Mouse (Mus musculus): ENCODE measurements around the gene Glrx3.
"Not testable (repeated sequence)": the region's sequence is repeated elsewhere in the genome, so short reads cannot be mapped to it uniquely, and the experiment has no call there.

The Glrx3 gene

DNA sequence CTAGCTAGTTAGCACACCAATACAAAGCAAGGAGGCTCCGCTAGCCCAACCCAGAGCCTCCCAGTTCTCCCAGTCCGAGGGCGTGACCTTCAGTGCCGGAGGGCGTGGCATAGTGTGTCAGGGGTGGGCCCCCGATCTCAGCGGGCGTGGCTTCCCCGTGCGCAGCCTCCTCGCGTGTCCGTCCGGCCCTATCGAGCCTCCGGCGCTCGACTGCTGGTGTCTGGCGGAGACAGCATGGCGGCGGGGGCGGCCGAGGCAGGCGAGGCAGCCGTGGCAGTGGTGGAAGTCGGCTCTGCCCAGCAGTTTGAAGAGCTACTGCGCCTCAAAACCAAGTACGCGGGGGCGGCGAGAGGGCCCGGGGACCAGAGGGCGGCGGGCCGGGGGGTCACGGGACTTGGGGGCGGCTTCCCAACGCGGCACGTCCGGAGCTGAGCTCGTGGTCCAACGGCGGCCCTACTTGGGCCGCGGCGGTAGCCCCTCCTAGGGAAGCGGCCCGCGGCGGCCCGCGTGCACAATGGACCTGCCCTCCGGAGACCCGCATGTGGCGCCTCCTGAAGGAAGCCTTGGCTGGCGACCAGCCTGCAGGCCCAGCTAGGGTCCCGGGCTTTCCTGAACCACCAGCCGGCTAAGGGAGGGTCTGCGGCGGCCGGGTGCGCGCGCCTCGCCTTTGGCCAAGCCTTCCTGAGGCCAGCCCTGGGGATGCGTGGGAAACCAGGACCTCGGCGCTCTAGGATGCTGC, at the start of gene Glrx3:
Glrx3 (plus strand) TSS at position 175 of the 739 bp plus-strand sequence.
- DNase-seq (ENCODE audit: low spot score), result peak; percentile 87

- no peak for DNase-seq (ENCODE audit: low spot score)
Measured at GRCm38 (mm10) chr7:137387863-137388262, 49.6 kb upstream of the Glrx3 start.

- DNase-seq (ENCODE audit: low spot score), result no peak
Measured at GRCm38 (mm10) chr7:137395421-137395820, 42.0 kb upstream of the Glrx3 start.

- no peak for DNase-seq (ENCODE audit: low spot score)
Measured at GRCm38 (mm10) chr7:137397361-137397910, 40.0 kb upstream of the Glrx3 start.

DNA sequence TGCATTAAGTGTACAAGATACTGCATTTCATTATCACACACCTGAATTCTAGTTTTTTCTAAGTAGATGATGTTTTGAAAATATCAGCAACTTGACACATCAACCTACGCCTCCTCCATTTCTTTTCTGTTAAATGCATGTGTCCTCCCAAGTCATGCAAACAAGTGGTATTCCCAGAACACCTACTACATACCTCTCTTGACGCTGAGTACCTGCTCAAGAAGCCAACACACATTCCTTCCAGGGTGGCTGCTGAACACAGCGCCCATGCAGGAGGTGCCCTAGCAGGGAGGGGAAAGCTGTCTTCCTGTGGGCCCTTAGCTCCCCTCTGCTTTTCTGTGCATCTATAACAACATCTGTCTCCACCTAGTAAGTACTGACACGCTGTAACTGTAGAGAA, 38.4 kb upstream of the Glrx3 start:
- no peak for DNase-seq (ENCODE audit: low spot score)

- no peak for DNase-seq (ENCODE audit: low spot score)
Measured at GRCm38 (mm10) chr7:137404146-137404545, 33.3 kb upstream of the Glrx3 start.

DNA sequence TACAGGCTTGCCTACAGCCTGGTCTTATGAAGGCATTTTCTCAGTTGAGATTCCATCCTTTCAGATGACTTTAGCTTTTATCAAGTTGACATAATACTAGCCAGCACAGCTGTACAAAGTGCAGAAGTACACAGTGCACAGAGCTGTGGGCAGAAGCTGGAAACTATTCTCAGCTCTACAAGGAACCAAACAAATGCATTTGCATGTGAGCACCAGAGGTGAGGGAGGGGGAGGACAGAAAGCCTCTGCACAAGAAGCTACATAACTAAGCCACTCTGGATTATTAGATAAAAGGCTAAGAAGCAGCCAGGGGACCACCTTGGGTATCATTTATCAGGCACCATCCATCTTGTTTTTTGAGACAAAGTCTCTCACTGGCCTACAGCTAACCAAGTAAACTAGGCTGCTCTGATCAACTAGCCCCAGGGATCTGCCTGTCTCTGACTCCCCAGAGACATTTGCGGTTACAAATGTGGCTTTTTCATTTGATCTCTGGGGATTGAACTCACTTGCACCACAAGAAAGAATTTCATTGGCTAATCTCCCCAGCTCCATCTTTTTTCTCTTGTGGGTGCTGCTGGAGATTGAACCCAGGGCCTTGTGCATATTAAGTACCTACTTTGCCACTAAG, 29.9 kb upstream of the Glrx3 start:
- DNase-seq (ENCODE audit: low spot score), result no peak

DNA sequence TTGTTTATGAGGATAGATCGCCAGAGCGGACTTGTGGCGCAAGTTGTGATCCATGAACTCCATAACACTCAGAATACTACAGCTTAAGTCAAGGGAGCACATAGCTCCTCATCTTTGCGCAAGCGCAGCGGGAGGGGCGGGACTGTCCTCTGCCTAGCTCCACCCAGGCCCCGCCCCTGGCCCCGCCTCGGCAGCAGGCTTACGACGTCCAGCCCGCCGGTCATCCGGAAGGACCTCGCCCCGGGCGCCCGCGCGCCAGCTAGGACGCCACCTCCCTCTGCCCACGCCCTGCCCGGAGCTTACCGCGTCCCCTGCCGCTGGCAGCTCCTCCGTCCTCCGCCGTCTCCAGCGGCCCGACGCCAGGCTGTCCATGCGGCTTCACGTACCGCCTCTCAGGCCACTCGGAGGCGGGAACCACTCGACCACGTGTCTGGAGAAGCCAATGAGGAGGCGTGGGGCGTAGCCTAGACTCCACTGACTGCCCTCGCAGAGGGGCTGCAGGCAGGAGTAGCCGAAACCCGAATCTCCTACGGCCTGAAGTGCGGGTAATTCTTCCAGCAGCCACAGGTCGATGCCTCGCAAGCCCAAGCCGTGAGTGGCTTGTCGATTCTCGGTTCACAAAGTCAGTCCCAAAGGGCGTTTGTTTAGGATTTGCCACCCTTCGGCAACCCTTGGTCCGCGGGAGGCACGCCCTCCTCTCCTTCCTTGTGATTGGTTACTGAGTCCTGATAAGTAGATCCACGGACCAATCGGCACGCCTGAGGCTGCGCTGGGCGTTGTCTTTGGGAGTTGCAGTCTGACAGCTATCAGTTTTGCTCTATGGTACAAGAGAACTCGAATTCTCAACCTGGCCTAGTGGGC, 26.8 kb upstream of the Glrx3 start, which contains the start of gene 9430038I01Rik:
9430038I01Rik (minus strand) TSS at position 426 of the 861 bp plus-strand sequence.
- peak; percentile 90 for DNase-seq (ENCODE audit: low spot score)

- DNase-seq (ENCODE audit: low spot score), result no peak
Measured at GRCm38 (mm10) chr7:137414710-137415109, 22.7 kb upstream of the Glrx3 start.

GRCm38 (mm10) chr7:137420550-137420949, 16.9 kb upstream of the Glrx3 start:
- DNase-seq (ENCODE audit: low spot score), result no peak

GRCm38 (mm10) chr7:137421236-137421635, 16.2 kb upstream of the Glrx3 start:
- no peak for DNase-seq (ENCODE audit: low spot score)

DNA sequence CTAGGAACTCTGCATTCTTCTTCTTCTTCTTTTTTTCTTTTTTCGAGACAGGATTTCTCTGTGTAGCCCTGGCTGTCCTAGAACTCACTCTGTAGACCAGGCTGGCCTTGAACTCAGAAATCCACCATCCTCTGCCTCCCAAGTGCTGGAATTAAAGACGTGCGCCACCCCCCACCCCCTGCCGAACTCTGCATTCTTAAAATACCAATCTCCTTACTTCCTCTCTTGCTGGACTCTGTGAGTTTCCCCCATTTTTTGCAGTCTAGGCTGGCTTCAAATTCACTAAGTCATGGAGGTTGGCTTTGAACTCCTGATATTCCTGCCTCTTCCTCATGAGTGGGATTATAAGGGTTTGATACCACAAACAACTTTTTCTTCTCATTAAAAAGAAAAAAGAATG, 10.7 kb upstream of the Glrx3 start:
- no peak for DNase-seq (ENCODE audit: low spot score)

GRCm38 (mm10) chr7:137431769-137432603, 5.4 kb upstream of the Glrx3 start:
- DNase-seq (ENCODE audit: low spot score), result no peak

- no peak for DNase-seq (ENCODE audit: low spot score)
Measured at GRCm38 (mm10) chr7:137436901-137437300, 513 bp upstream of the Glrx3 start.

- no peak for DNase-seq (ENCODE audit: low spot score)
Measured at GRCm38 (mm10) chr7:137438179-137438550, 751 bp downstream of the Glrx3 start.

- DNase-seq (ENCODE audit: low spot score), result not testable (repeated sequence)
Measured at GRCm38 (mm10) chr7:137438962-137439361, 1.5 kb downstream of the Glrx3 start.

DNA sequence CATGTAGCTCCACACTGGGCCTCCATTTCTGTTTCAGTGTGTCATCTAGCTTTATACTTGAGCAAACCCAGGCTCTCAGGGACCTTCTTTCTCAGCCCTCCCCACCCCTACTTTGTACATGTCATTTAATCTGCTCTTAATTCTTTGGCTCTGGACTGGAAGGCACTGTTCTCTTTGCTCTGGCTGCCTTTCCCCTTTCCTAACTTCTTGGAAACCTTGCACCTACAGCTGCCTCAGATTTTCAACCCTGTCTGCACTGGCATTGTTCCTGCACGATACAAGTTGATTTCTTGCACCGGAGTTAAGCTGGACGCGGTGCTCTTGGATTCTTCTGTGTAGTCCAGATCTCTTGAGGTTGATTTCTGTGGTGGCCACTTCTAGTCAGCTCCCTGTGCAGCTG, 5.5 kb downstream of the Glrx3 start:
- DNase-seq (ENCODE audit: low spot score), result no peak

DNA sequence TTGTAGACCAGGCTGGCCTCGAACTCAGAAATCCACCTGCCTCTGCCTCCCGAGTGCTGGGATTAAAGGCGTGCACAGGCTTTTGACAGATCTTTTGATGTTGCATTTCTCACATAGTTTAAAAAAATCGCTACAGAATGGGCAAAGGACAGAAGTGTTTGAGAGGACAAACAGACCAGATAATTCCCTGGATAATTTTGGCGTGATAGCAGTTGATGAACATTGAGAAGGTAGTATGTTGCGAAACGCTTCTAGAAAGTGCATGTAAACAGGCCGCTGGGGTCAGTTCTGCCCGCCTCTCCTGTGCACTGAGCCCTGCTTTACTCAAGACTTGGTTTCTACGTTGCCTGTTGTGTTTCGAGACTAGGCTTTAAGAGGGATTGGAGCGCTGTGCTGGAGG, 7.9 kb downstream of the Glrx3 start:
- DNase-seq (ENCODE audit: low spot score), result no peak

DNA sequence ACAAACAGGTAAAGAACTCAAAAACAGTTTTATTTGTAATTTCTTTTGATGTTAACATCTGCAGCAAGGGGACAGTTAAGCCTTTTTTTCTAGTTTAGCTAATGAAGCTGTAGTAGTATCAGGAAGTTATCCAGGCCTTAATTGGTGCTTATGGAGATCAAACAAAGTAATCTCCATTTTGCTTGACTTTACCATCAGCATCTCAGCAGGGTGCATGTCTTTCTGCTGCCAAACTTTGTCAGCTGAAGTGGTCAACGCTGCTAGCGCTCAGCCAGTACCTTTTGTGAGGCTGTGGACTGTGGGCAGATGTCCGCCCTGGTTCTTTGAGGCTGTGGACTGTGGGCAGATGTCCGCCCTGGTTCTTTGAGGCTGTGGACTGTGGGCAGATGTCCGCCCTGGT, 24.0 kb downstream of the Glrx3 start:
- no peak for DNase-seq (ENCODE audit: low spot score)

DNA sequence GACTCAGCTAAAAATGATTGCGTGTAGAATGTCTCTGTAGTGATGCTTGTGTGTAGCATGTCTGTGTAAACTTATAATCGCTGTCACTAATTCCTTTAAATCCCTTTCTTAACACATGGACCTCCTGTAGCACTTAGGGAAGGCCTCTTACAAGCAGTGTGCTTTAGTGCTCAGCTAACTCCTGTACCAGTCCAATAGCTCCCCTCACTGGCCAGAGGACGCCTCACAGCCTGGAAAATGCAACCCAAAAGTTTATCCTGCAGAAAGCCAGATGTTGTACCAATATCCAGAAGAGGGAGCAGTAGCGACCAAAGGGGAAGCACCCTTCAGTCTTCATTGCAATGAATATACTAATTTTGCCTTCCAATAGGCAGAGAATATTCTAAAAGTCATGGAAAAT, 30.8 kb downstream of the Glrx3 start:
- no peak for DNase-seq (ENCODE audit: low spot score)

- no peak for DNase-seq (ENCODE audit: low spot score)
Measured at GRCm38 (mm10) chr7:137471431-137472120, 34.2 kb downstream of the Glrx3 start.
